Mouse (Mus musculus) ZHBTc4 (cell line): ENCODE data around the gene Ifi27l2a.
"Not testable (repeated sequence)": the region's sequence is repeated elsewhere in the genome, so short reads cannot be mapped to it uniquely, and the experiment has no call there.

Experiments
- DNase-seq: peaks from one replicate; pipeline ENCODE4 v3.0.0-alpha.2; 2011; ENCODE audit warnings: low read depth, low spot score

Gene Ifi27l2a

DNA sequence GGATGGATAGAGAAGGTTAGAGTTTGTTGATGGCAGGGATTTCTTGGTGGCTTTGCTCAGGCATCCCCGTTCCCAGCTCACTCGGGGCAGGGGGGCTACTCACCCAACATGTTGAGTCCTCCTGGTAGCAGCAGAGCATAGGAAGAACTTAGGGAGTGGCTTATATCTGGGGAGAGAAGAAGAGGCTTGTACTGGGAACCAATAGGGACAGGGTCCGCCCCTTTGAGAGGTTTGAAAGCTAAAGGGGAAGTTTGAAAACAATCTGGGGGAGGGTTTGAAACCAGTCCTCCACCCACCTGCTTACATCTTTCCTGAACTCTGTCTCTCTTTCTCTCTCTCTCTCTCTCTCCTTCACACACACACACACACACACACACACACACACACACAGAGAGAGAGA lies at the start of gene Ifi27l2a:
TSS of gene Ifi27l2a (minus strand) at position 157 of the 400 bp plus-strand sequence.
- no peak for DNase-seq

DNA sequence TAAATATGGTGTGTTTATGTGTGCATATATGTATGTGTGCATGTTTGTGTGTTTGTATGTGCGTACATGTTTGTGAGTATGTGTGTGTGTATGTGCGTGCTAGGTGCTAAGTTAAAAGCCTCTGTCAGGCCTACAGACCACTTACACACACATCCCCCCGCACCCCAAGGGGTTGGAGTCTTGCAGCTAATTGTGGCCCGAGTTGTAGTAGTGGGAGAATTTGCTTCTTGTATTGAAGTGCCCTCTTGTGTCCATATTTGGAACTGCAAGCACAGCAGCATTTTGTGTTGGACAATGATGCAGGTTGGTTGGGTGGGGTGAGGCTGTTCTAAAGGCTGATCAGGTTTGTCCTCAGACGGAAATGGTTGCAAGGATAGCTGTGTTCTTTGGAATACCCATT lies 49.3 kb upstream of the Ifi27l2a start:
- DNase-seq: peak; percentile 86

DNA sequence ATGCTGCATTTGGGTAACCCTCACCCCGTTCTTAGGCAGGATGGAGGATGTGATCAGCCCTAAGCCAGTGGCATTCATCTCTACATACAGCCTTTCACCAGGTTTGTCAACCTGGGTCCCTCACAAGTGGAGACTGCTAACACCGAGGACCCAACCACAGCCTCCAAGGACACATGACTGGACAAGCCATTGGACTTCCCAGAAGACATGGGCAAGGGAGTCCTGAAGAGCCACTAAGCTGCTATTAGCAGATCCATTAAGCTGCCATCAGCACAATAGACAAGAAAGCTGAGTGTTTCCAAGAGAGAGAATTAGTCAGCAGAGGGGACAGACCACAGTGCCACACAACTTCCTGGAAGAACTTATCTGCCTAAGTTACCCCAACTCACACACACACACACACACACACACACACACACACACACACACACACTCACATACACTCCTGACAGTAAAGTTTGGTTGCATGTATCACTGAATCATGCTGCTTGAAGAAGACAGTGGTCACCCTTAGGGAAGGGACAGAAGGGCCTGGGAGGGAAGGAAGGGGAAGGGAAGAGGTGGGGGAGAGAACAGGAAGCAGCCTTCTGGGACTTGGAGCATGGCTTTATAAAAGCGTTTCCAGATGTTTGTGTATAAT lies 47.7 kb upstream of the Ifi27l2a start:
- DNase-seq: no peak

DNA sequence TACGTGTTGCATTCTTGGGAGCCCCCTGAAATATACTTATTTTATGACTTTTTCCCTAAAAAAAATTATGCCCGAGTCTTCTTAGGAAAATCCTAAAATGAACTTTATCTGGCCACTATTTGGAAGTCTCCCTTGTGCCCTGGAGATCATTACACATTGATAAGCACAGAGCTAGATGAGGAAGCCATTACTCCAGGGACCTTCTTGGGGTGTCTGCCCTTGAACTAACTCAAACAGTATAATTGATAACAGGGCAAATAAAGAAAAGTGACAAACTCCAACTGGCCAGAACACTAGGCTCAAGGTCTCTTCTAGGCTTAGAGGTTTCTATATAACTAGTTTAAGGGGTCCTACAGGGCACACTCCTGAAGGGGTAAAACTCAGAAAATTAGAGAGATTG lies 44.3 kb upstream of the Ifi27l2a start:
- no peak for DNase-seq

DNA sequence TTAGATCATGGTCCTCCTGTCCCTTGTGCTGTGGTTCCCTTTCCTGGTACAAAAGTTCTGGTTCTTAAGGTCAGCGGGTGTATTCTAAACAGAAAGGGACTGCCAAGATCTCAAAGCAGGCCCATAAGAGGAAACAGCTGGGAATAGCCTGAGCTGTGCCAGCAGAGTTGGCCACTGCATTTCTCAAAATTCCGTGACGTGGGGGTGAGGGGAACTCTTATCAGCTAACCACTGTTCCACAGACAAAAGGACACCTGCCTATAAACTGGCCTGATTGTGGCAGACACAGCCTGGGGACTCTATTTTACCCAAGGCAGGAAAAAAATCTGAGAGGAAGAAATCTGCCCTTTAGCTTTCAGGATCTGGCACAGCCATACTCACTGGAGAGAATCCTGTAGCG lies 43.8 kb upstream of the Ifi27l2a start:
- DNase-seq: no peak

DNA sequence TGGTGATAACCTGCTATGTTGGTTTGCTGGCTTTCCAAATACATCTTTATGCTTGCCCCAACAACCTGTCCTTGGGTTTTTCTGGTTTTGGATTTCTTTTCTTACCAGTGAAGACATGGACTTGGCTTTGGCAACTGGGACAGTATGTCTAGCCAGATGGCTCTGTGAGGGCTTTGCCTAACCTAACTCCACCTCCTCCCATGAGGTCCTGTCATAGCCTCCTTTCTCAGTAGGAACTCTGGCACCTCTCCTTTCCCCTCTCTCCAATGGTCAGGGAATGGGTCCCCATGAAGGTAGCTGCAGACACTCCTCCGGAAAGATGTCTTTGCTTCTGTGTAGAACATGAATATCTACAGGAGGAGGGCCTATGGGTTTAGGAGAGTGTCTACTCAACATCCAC lies 43.2 kb upstream of the Ifi27l2a start:
- no peak for DNase-seq

DNA sequence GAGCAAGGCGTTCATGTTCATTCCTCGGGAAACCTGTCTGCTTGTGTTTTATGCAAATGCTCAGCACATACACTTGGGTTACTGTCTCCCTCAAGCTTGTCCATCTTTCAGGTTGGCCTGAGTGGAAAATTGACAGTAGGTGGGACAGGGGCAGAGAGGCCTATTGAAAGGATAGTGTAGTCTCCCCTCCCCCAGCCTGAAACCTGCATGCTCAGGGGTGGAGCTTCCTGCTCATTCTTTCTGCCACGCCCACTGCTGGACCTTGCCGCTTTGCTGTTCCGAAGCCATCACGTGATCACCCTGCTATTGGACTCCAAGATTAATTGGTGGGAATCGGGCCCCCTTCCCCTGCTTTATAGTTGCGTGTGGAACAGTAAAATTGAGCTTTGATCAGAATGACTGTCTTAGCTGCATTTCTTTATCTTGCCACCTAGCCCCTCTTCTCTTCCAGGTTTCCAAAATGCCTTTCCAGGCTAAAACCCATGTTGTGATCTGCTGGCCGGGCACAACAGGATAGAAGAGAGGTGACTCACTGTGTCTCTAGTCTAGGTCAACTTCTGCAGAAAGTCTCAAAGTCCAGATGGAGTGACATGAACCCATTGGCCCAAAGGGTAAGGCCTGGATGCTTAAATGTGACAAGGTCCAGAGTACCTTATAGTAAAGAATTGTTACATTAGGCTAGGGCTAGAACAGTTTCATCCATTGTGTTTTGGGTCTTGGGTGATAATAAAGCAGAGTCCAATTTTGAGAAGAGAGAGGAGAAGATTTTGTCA lies 40.9 kb upstream of the Ifi27l2a start:
- peak; percentile 10 for DNase-seq

DNA sequence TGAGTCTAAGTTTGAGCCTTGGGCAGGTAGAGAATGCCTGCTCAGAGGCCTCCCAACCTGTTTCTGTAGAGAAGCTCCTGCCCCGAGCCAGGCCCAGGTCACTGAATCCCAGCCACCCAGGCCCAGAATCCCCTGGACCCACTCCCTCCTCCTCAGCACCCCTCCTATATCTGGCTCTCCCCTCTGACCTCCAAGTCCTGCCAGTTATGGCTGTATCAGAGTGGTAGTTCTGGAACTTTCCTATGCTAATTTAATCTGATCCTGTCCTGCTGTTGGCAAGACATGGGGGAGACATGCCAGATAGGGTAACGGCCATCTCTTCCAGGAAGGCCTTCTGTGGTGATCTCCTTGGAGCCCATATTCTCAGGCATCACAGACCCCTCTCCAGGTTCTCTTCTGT lies 39.3 kb upstream of the Ifi27l2a start:
- no peak for DNase-seq

DNA sequence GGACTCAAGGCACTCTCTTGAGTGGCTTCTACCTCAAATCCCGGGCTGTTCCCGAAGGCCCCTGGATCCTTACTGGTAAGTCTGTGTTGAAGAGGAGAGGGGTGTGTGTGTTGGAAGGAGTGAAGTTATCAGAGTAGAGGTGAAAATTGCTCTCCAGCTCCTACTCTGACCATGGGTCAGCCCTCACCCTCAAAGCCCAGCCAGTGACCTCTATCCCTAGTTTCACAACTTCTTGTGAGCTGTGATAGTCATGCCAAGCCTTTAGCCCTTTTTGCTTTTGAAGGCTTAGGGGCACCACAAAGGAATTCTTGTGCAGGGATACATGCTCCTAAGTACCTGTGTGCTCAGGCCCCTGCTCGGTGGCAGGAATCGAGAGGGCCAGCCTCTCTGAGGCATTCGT lies 38.2 kb upstream of the Ifi27l2a start:
- DNase-seq: no peak

DNA sequence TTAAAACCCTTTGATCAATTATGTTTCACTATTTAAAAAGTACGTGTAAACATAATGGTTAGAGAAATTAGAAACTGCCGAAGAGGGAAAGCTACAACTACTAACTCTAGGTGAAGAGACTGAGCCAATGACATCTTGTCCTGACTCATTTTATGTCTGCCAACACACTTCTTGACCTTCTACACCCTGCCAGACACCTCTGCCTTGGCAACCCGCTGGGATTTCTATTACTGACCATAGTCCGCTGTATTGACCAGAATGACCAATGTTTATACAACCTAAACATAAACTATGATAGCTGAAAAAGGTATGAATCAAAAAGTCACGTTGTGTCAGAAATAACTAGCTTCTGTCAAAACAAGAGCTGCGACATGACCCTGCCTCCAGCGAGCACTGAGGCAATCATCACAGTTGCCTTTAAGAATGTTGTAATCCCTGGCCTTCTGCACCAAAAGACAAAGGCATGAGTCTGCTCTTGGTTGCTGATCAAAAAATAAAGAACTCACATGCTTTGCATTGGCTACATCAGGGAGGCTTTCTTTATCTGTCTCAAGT lies 34.1 kb upstream of the Ifi27l2a start:
- no peak for DNase-seq

DNA sequence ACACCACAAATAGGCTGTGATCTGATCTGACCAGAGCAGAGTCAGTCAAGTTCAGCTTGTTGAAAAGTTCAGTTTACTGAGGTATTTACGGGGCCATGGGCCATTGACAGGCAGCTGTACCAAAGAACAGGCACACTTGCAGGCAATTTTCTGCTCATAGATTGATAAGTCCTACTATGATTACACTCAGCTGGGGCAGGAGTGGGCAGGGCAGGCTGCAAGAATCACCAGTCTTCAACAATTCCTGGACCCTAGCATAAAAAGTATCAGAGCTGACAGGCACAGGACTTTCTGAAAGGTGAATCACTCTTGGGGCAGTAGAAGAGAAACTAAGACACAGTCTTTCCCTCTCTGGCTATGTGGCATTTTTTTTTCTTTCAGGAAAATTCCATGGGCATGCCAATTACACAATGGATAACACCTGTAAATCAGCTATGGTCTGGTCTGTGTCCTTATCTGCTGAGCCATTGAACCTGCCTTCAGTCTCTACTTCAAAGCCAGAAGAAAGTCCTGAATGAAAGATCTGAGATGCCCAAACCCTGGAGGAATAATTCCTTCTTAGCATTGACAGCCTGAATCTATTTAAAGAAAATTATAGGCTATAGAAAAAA lies 33.4 kb upstream of the Ifi27l2a start:
- DNase-seq: no peak

DNA sequence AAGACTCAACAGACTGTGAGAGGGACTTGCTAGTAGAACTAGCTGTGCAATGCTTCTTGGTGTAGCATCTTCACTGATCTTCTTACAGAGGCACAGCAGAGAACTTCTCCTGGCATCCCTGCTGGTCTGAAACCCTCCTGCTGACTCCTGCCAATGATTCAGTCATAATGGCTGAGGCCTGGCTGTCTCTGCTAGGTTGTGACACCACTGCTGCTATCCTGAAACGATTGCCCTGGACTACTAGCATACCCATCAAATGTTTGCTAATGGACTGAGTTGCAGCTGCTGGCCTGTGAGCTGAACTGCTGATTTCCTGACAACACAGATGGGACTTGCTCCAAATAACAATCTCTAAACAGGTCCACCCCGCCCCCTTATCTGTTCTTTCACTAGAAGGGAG lies 31.0 kb upstream of the Ifi27l2a start:
- DNase-seq: no peak

DNA sequence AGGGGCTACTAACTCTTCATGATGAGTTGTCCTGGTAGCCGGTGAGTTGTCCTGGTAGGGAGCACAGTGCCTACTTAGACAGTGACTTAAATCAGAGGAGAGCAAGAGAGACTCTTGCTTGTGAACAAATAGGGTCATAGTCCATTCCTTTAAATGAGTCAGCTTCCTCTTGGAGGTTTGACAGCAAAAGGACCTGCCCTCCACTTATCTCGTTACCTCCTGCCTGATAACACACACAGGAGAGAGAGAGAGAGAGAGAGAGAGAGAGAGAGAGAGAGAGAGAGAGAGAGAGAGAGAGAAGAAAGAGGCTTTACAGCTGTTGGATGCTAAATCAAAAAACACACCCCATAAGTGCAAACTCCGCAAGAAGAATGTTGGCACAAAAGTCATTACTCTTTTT lies 13.7 kb upstream of the Ifi27l2a start, which contains the start of gene Ifi27l2b:
TSS of gene Ifi27l2b (minus strand) at position 84 of the 400 bp plus-strand sequence.
- DNase-seq: no peak

DNA sequence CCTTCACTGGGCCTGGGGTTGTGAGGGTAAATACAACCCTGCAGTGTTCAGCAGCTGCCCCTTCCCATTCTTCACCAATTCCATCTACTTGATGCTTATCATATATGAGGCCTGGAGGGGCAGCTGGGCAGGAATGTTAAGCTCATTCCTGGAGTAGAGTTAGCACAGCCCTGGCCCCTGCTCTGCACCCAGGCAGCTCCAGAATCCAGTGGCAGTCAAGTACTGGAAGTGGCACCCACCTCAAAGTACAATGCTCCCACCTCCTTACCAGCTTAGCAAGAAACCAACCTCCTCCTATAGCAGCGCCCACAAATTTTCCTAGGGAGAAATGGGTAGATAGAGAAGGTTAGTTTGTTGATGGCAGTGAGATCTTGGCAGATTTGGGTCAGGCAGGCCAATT lies 13.2 kb upstream of the Ifi27l2a start:
- DNase-seq: not testable (repeated sequence)

DNA sequence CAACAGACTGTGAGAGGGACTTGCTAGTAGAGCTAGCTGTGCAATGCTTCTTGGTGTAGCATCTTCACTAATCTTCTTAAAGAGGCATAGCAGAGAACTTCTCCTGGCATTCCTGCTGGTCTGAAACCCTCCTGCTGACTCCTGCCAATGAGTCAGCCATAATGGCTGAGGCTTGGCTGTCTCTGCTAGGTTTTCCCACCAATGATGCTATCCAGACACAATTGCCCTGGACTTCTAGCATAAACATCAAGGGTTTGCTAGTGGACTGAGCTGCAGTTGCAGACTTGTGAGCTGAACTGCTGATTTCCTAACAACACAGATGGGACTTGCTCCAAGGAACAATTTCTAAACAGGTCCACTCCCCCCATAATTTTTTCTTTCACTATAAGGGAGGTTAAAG lies 9.9 kb upstream of the Ifi27l2a start:
- no peak for DNase-seq

DNA sequence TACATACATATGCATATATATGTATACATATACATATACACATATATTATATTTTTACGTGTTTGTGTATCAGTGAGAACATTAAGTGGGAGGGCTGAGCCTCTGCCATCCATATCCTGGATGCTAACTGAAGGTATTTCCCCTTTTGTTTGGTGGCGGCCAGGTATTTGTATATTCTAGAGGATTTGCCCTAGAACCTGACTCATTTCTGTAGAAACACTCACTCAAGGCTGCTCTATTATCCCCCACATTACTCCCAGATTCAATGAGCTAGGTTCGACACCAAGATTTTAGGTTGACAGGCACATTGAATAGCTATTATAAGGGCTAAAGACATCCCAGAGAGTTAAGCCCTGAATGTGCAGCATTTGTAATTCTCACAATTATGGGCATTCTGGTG lies 1.6 kb upstream of the Ifi27l2a start:
- DNase-seq: no peak

DNA sequence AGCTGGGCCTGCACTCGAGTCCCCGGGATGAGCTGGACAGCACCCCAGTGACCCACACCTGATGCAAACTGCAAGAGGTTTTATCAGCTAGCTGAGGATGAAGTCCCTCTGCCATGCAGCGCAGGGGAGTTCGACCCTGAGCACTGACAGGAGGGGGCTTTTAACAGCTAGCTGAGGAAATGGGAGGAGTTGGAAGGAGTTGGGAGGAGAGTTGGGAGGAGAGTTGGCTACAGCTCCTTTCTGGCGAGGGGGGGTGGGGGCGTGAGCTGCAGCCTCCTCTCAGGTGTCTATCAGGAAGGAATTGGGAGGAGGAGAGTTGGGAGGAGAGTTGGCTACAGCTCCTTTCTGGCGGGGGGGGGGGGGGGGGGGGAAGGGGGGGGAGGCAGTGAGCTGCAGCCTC lies 781 bp upstream of the Ifi27l2a start:
- not testable (repeated sequence) for DNase-seq

DNA sequence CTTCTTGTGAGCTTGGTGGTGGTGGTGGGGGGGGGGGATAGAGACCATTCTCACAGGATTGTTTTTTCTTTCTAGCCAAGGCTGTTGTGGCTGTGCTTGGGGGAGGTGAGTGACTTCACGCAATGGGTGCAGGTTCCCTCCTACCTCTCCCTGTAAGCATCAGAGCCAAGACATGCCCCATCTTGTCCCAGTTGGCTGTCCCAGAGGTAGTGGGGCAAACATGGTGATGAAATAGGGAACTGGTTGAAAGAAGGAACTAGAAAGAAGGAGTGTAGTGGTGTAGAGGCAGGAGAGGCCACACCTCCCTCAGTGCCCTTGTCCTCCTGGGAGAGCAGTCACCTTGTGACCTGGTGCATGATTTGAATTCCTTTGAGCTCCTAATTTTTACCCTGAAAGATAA lies 5.9 kb downstream of the Ifi27l2a start:
- DNase-seq: no peak

DNA sequence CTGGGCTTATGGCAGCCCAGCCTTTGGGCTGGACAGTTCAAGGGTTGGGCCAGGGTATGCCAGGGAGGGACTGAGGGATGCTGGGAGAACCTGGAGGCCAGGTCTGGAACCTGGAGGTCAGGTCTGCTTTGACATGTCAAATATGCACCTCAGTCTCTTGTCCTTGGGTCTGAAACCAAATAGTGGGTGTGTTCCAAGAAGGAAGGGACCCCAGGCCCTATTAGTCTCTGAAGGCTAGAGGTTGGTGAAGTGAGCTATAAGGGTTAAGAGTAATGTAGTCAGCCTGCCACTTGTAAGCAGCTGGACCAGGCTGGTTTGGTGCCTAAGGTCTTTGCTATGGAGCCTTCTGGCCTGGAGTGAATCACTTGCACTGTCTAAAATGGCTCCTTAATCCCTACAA lies 8.6 kb downstream of the Ifi27l2a start:
- DNase-seq: no peak

DNA sequence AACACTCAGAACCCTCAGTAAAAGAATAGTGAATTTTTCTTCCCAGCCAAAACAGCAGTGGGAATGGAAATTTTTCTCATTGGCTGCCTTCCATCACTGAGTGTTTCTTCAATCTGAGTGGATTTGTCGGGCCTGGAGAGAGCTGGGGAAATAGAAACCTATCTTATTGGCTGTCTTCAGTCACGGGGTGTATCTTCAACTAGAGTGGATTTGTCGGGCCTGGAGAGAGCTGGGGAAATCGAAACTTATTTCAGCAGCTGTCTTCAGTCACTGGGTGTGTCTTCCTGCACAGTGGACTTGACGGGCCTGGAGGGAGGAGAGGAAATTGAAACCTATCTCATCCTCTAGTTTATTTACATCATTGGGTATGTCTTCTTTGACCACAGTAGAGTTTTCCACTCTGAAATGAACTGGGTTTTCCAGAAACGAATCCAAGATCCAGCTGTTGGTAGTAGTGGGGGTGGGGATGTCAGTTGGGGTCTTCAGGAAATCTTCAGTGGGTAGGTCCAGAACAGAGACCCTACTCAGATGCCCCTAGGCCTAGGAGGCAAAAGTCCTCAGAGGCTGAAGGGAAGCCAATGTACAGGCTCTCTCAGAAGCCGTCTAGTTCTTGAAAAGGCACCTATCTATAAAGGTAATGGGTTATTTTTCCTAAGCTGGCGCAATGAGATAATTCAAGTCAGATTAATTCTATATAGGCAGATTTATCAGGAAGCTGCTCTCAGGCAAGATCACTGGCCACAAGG lies 9.3 kb downstream of the Ifi27l2a start, which contains the start of gene Ifi27:
TSS of gene Ifi27 (plus strand) at position 226 of the 746 bp plus-strand sequence.
- peak; percentile 6 for DNase-seq

DNA sequence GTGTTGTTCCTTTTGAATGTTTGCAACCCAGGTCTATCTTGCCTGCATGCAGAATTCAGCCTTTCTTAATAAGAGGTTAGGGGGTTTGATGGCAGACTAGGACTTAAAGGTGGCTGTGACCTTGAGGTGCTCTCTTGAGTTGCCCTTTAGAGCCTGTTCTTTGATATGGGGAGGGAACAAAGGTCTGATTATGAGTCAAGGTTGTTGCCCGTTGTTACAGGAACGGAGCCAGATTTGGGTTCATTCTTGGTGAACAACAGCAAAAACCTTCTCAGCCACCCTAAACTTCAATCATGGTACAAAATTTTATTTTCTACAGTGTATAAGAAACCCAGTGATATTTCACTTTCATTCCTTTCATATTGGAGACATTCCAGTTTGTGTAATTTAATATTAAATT lies 10.1 kb downstream of the Ifi27l2a start:
- no peak for DNase-seq

DNA sequence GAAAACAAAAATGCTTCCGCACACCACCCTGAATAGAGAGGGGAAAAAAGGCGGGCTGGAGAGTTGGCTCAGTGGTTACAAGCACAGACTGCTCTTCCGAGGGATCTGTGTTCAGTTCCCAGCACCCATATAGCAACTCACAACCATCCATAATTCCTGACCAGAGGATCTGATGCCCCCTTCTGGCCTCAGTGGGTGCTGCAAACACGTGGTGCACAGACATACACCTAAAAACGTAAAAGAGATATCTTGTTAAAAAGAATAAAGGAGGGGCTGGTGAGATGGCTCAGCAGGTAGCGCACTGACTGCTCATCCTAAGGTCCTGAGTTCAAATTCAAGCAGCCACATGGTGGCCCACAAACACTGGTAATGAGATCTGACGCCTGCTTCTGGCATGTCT lies 16.8 kb downstream of the Ifi27l2a start:
- peak; percentile 43 for DNase-seq
